Mouse (Mus musculus): ENCODE data around the gene Rbms1. TPM values are rescaled to one million over a fixed set of nuclear protein-coding genes. Genes with fewer than 3 reads are reported as not detected.

Gene Rbms1
- polyA plus RNA-seq, 1 experiment from 2014 or later = 139 TPM

- Histone ChIP-seq H3K27me3 (no peaks in the 10 kb centered on the region), H3K4me3 (no peak overlapping the region), H3K36me3 (peaks cover 69% of the 10 kb centered on the region), H3K4me1 (peaks cover 14% of the 10 kb centered on the region), H3K4me2 (no peak overlapping the region), H3K9me3 (no peaks in the 10 kb centered on the region), H3K9ac (no peak overlapping the region), H3K27ac (peak overlapping the region; percentile 34; the same call in 1 of the 2 replicates)
- ATAC-seq (ENCODE audit: borderline replicate concordance, extremely low read depth, low FRiP score, low TSS enrichment) = no peak; the same call in 1 of the 2 replicates
- 35% methylated on average over 3 of the region's 3 CpGs for WGBS
Measured at GRCm38 (mm10) chr2:60774501-60774900, 188.5 kb downstream of the Rbms1 start.

- Histone ChIP-seq H3K4me1 (peaks cover 14% of the 10 kb centered on the region), H3K36me3 (peaks cover 66% of the 10 kb centered on the region), H3K9me3 (no peaks in the 10 kb centered on the region), H3K4me2 (no peak overlapping the region), H3K4me3 (no peak overlapping the region), H3K9ac (no peak overlapping the region), H3K27me3 (no peaks in the 10 kb centered on the region), H3K27ac (peak overlapping the region; percentile 34; the same call in 1 of the 2 replicates)
- peak; percentile 36; the same call in 1 of the 2 replicates for ATAC-seq (ENCODE audit: borderline replicate concordance, extremely low read depth, low FRiP score, low TSS enrichment)
- 67% methylated on average over 5 of the region's 5 CpGs for WGBS
Measured at GRCm38 (mm10) chr2:60773592-60773991, 189.4 kb downstream of the Rbms1 start.

GRCm38 (mm10) chr2:60766420-60766819 lies 196.6 kb downstream of the Rbms1 start:
- no peaks in the 10 kb centered on the region for H3K27me3 ChIP-seq
- peaks cover 14% of the 10 kb centered on the region for H3K4me1 ChIP-seq
- no peak overlapping the region for H3K9ac ChIP-seq
- 37% methylated on average over 8 of the region's 8 CpGs for WGBS
- no peaks in the 10 kb centered on the region for H3K9me3 ChIP-seq
- H3K4me2 ChIP-seq = no peak overlapping the region
- H3K27ac ChIP-seq = peak overlapping the region; percentile 56
- no peak overlapping the region for H3K4me3 ChIP-seq
- ATAC-seq (ENCODE audit: borderline replicate concordance, extremely low read depth, low FRiP score, low TSS enrichment) = peak; percentile 63; the same call in 1 of the 2 replicates
- H3K36me3 ChIP-seq = peaks cover 53% of the 10 kb centered on the region

- H3K4me1 ChIP-seq = peaks cover 5% of the 10 kb centered on the region; the same call in 1 of the 2 replicates
- WGBS = 87% methylated on average over 9 of the region's 9 CpGs
- H3K27me3 ChIP-seq = no peaks in the 10 kb centered on the region
- H3K9ac ChIP-seq = no peak overlapping the region
- H3K9me3 ChIP-seq = no peaks in the 10 kb centered on the region
- no peak overlapping the region for H3K27ac ChIP-seq
- peaks cover 74% of the 10 kb centered on the region for H3K36me3 ChIP-seq
- H3K4me2 ChIP-seq = no peak overlapping the region
- H3K4me3 ChIP-seq = no peak overlapping the region
- no peak for ATAC-seq (ENCODE audit: borderline replicate concordance, extremely low read depth, low FRiP score, low TSS enrichment)
Measured at GRCm38 (mm10) chr2:60756218-60756617, 206.8 kb downstream of the Rbms1 start.

DNA sequence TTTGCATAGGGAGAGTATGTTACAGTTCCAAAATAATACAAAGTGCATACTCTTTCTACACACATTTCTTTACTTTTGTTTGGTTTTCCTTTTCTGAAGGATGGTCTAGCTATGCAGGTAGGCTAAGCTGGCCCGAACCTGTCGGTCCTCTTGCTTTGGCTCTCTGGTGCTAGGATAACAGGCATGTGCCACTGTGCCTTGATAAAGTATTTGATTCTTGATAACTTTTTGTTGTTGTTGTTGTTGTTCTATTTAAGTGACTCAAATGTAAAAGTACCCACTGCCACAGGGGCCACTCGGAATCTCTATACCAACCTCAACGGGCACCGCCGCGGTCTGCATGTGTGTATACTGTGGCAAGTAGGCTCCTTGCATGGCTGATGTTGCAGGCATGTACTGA lies 207.9 kb downstream of the Rbms1 start:
- WGBS = 87% methylated on average over 7 of the region's 7 CpGs
- ATAC-seq (ENCODE audit: borderline replicate concordance, extremely low read depth, low FRiP score, low TSS enrichment) = no peak
- H3K27ac ChIP-seq = peak overlapping the region; percentile 29; the same call in 1 of the 2 replicates
- peaks cover 64% of the 10 kb centered on the region for H3K36me3 ChIP-seq
- no peak overlapping the region for H3K9ac ChIP-seq
- H3K9me3 ChIP-seq = no peaks in the 10 kb centered on the region
- H3K4me2 ChIP-seq = no peak overlapping the region
- no peaks in the 10 kb centered on the region for H3K27me3 ChIP-seq
- peaks cover 5% of the 10 kb centered on the region; the same call in 1 of the 2 replicates for H3K4me1 ChIP-seq
- no peak overlapping the region for H3K4me3 ChIP-seq

GRCm38 (mm10) chr2:60751274-60751673 lies 211.7 kb downstream of the Rbms1 start:
- no peak overlapping the region for H3K4me3 ChIP-seq
- no peak for ATAC-seq (ENCODE audit: borderline replicate concordance, extremely low read depth, low FRiP score, low TSS enrichment)
- peaks cover 41% of the 10 kb centered on the region for H3K36me3 ChIP-seq
- no peak overlapping the region for H3K9ac ChIP-seq
- 92% methylated on average over 9 of the region's 9 CpGs for WGBS
- H3K4me1 ChIP-seq = peaks cover 16% of the 10 kb centered on the region
- H3K27ac ChIP-seq = no peak overlapping the region
- no peaks in the 10 kb centered on the region for H3K27me3 ChIP-seq
- no peaks in the 10 kb centered on the region for H3K9me3 ChIP-seq
- no peak overlapping the region for H3K4me2 ChIP-seq

- no peak for ATAC-seq (ENCODE audit: borderline replicate concordance, extremely low read depth, low FRiP score, low TSS enrichment)
- 87% methylated on average over 3 of the region's 3 CpGs for WGBS
Measured at GRCm38 (mm10) chr2:60750591-60750990, 212.4 kb downstream of the Rbms1 start.

GRCm38 (mm10) chr2:60748585-60748984 lies 214.4 kb downstream of the Rbms1 start:
- H3K27me3 ChIP-seq = no peaks in the 10 kb centered on the region
- no peak overlapping the region for H3K4me2 ChIP-seq
- H3K9ac ChIP-seq = no peak overlapping the region
- WGBS = 86% methylated on average over 1 of the region's 1 CpGs
- H3K36me3 ChIP-seq = peaks cover 16% of the 10 kb centered on the region
- no peak for ATAC-seq (ENCODE audit: borderline replicate concordance, extremely low read depth, low FRiP score, low TSS enrichment)
- H3K4me3 ChIP-seq = no peak overlapping the region
- no peak overlapping the region for H3K27ac ChIP-seq
- no peaks in the 10 kb centered on the region for H3K9me3 ChIP-seq
- peaks cover 11% of the 10 kb centered on the region for H3K4me1 ChIP-seq

More at GRCm38 (mm10) chr2:60750591-60750990, 212.4 kb downstream of the Rbms1 start:
- no peaks in the 10 kb centered on the region for H3K9me3 ChIP-seq
- peaks cover 16% of the 10 kb centered on the region for H3K4me1 ChIP-seq
- no peak overlapping the region for H3K27ac ChIP-seq
- no peak overlapping the region for H3K4me2 ChIP-seq
- no peak overlapping the region for H3K4me3 ChIP-seq
- no peak overlapping the region for H3K9ac ChIP-seq
- peaks cover 35% of the 10 kb centered on the region for H3K36me3 ChIP-seq
- H3K27me3 ChIP-seq = no peaks in the 10 kb centered on the region

DNA sequence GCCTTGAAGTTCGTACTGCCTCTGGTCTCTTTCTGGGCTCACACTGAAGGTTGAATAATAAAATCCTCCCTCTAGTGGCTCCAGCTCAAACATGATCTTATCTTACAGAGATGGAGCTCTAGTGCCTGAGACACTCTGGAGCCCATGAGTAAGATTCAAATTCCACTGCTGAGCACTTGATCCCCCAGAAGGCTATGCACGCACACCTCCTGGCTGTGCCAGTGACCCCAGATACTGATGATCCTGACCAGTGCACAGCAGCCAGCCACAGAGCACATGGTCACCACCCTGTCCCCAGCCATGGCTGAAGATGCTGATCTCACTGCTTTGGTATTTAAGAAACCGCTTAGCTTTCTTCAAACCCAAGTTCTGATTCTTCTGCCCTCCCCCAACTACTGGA lies 215.4 kb downstream of the Rbms1 start:
- peaks cover 11% of the 10 kb centered on the region for H3K4me1 ChIP-seq
- ATAC-seq (ENCODE audit: borderline replicate concordance, extremely low read depth, low FRiP score, low TSS enrichment) = peak; percentile 76; the same call in 1 of the 2 replicates
- H3K4me2 ChIP-seq = no peak overlapping the region
- no peak overlapping the region for H3K9ac ChIP-seq
- 39% methylated on average over 3 of the region's 3 CpGs for WGBS
- no peak overlapping the region for H3K4me3 ChIP-seq
- peaks cover 8% of the 10 kb centered on the region for H3K36me3 ChIP-seq
- no peaks in the 10 kb centered on the region for H3K27me3 ChIP-seq
- peak overlapping the region; percentile 1; the same call in 1 of the 2 replicates for H3K27ac ChIP-seq
- H3K9me3 ChIP-seq = no peaks in the 10 kb centered on the region

GRCm38 (mm10) chr2:60744674-60745073 lies 218.3 kb downstream of the Rbms1 start:
- H3K4me2 ChIP-seq = no peak overlapping the region
- no peaks in the 10 kb centered on the region for H3K27me3 ChIP-seq
- no peak for ATAC-seq (ENCODE audit: borderline replicate concordance, extremely low read depth, low FRiP score, low TSS enrichment)
- 54% methylated on average over 3 of the region's 3 CpGs for WGBS
- no peak overlapping the region for H3K4me3 ChIP-seq
- peaks cover 11% of the 10 kb centered on the region for H3K4me1 ChIP-seq
- no peak overlapping the region for H3K9ac ChIP-seq
- peaks cover 8% of the 10 kb centered on the region for H3K36me3 ChIP-seq
- no peaks in the 10 kb centered on the region for H3K9me3 ChIP-seq
- H3K27ac ChIP-seq = no peak overlapping the region

DNA sequence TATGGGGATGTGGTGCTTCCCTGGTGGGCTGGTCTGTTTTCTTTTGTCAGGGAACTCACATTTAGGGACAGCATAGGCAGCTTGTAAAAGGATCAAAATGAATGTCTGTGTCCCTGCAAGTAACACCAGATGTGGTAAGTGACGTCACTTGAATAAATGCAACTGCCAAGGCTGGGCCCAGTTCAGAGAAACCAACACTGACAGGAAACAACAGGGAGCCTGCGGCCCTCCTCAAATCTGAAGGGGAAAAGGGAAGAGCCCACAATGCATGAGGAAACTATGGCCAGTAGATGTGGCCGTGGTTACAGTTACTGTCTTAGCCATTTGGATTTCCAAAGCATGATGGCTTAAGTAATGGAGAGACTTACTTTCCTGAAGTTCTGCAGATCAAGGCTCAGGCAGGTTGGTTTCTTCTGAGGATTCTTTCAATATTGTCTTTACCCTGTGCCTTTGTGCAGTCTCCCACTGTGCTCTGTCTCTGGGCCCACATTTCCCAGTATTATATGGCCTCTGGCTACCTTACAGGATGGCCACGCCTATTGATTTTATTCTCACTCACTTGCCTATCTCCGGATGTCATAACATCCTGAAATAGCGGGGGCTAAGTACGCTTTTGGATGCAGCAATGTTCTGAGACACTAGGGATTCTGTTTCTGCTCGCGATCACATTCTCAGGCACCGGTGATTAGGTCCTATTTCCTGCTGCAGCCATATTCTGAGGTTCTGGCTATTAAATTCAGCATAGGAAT lies 223.4 kb downstream of the Rbms1 start:
- Histone ChIP-seq H3K4me1 (no peaks in the 10 kb centered on the region), H3K4me3 (no peak overlapping the region), H3K27ac (no peak overlapping the region), H3K9ac (no peak overlapping the region), H3K36me3 (no peaks in the 10 kb centered on the region), H3K27me3 (no peaks in the 10 kb centered on the region), H3K4me2 (no peak overlapping the region), H3K9me3 (no peaks in the 10 kb centered on the region)
- 55% methylated on average over 10 of the region's 10 CpGs for WGBS
- no peak; the same call in 1 of the 2 replicates for ATAC-seq (ENCODE audit: borderline replicate concordance, extremely low read depth, low FRiP score, low TSS enrichment)

DNA sequence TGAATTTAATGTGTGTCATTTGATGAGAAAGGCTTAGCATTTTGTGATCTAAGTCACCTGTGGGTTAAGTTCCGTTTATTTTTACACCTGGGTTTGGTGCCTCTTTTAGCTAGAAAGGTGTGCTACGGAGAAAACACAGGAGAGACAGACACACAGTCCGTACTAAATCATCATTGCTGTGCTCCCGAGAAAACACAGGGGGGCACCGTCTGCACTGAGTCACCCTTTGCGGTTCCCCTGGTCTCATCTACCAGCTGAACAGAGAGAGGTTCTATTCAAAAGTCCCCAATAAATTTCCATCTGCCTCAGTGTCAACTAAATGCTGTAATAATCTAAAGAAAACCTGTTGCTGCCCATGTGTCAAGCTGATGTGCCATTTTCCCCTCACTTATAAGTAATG lies 232.1 kb downstream of the Rbms1 start:
- no peaks in the 10 kb centered on the region for H3K27me3 ChIP-seq
- no peaks in the 10 kb centered on the region for H3K9me3 ChIP-seq
- WGBS = 58% methylated on average over 6 of the region's 6 CpGs
- no peak overlapping the region for H3K4me3 ChIP-seq
- peaks cover 16% of the 10 kb centered on the region for H3K4me1 ChIP-seq
- no peak overlapping the region for H3K9ac ChIP-seq
- no peaks in the 10 kb centered on the region for H3K36me3 ChIP-seq
- peak overlapping the region; percentile 71; the same call in 1 of the 2 replicates for H3K27ac ChIP-seq
- H3K4me2 ChIP-seq = no peak overlapping the region
- no peak for ATAC-seq (ENCODE audit: borderline replicate concordance, extremely low read depth, low FRiP score, low TSS enrichment)
